Mouse (Mus musculus) kidney, embryonic 16.5 days (tissue): ENCODE results near the gene Srpk2. TPM values are rescaled to one million over a fixed set of nuclear protein-coding genes. Genes with fewer than 3 reads are reported as not detected.
"Not testable (repeated sequence)": the region's sequence is repeated elsewhere in the genome, so short reads cannot be mapped to it uniquely, and the experiment has no call there.

ENCODE experiments used
- ATAC-seq: fragments of 200-750 bp; cut with Nextera tagmentation; 2 replicates; pipeline ENCODE4 v1.8.0; 2017; ENCODE audit warnings: moderate TSS enrichment; ENCODE audit not compliant: low FRiP score, low TSS enrichment
- H3K27ac ChIP-seq: fragments of 300-500 bp; sonication (generic); 2 replicates; pipeline ENCODE4 v1.5.1; 2014; ENCODE audit warnings: low read length
- H3K27me3 ChIP-seq: fragments of 300-500 bp; sonication (generic); 2 replicates; pipeline ENCODE4 v1.6.1; 2014; ENCODE audit warnings: low read length, control low read depth, mixed read lengths; ENCODE audit not compliant: insufficient read depth
- H3K36me3 ChIP-seq: fragments of 300-500 bp; sonication (generic); 2 replicates; pipeline ENCODE4 v1.6.1; 2014; ENCODE audit warnings: low read length, control low read depth, mixed read lengths; ENCODE audit not compliant: insufficient read depth
- H3K4me1 ChIP-seq: fragments of 300-500 bp; sonication (generic); 2 replicates; pipeline ENCODE4 v1.6.1; 2014; ENCODE audit warnings: low read length, control low read depth, mixed read lengths; ENCODE audit not compliant: insufficient read depth
- H3K4me2 ChIP-seq: fragments of 300-500 bp; sonication (generic); replicated peaks from 2 replicates; pipeline ENCODE4 v1.6.1; 2014; ENCODE audit warnings: low read depth, low read length
- H3K4me3 ChIP-seq: fragments of 300-500 bp; sonication (generic); 2 replicates; pipeline ENCODE4 v1.5.1; 2014; ENCODE audit warnings: mild to moderate bottlenecking, low read length
- H3K9ac ChIP-seq: fragments of 300-500 bp; sonication (generic); replicated peaks from 2 replicates; pipeline ENCODE4 v1.6.1; 2014; ENCODE audit warnings: low read length
- H3K9me3 ChIP-seq: fragments of 300-500 bp; sonication (generic); 2 replicates; pipeline ENCODE4 v1.6.1; 2016; ENCODE audit warnings: low read length, control low read depth
- WGBS: fragments of 180-500 bp; shearing (Covaris S2); extraction: QIAGEN DNeasy Blood & Tissue Kit; methylation state at CpG from one replicate; pipeline ENCODE4 v1.1.7; 2014; 5-methylcytosine and 5-hydroxymethylcytosine counted together
- polyA plus RNA-seq: library from polyadenylated mRNA; unstranded; fragments of >200 nt; fragmentation: Nextera tagmentation; extraction: Ambion mirVana; gene quantifications from 2 replicates; pipeline ENCODE4 v1.2.1, GENCODE M21; 2015

Srpk2 gene
- polyA plus RNA-seq, 1 experiment from 2014 or later = 40.4 TPM

DNA sequence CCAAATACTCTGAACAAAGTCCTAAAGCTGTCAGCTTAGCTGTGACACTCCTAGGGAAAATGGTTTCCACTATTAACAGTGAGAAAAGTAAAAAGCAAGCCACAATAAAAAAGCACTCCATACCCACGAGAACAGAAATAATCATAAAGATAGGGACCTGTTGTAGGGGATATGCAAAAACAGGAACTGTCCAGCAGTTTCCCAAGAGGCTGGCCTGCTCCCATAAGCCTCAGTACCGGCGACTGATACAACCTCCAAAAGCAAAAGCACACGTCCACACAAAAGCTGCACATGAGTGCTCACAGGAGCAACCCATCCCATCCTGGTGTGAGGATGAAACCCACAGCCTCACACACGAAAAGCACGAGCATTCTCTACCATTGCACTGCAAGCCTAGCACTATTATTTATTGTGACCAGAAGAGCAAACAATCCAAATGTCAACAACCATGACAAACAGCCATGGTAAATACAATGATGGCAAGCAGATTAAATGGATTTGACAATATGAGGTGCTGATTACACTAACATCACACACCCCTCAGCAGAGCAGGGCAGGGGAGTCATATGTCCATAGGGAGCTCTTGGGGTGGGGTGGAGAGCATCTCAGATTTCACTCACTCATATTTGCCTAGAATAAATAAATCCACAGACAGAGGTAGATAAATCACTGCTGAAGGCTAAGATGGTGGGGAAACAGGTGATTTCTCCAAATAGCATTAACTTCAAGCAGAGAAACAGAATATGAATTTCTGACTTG is 107.9 kb downstream of the Srpk2 start:
- ATAC-seq = no peak
- peaks cover 6% of the 10 kb centered on the region; the same call in 1 of the 2 replicates for H3K36me3 ChIP-seq
- peaks cover 9% of the 10 kb centered on the region for H3K4me1 ChIP-seq
- no peak overlapping the region for H3K4me2 ChIP-seq
- 47% methylated on average over 6 of the region's 6 CpGs for WGBS
- no peak overlapping the region for H3K9ac ChIP-seq
- no peak overlapping the region for H3K27ac ChIP-seq
- no peaks in the 10 kb centered on the region for H3K27me3 ChIP-seq
- no peak overlapping the region for H3K4me3 ChIP-seq
- H3K9me3 ChIP-seq = peaks cover 9% of the 10 kb centered on the region

- H3K27ac ChIP-seq = no peak overlapping the region
- WGBS = 98% methylated on average over 5 of the region's 5 CpGs
- no peak for ATAC-seq
- H3K9me3 ChIP-seq = peaks cover 9% of the 10 kb centered on the region
- H3K4me2 ChIP-seq = no peak overlapping the region
- peaks cover 11% of the 10 kb centered on the region; the same call in 1 of the 2 replicates for H3K36me3 ChIP-seq
- H3K9ac ChIP-seq = no peak overlapping the region
- peaks cover 9% of the 10 kb centered on the region for H3K4me1 ChIP-seq
- no peak overlapping the region for H3K4me3 ChIP-seq
- H3K27me3 ChIP-seq = no peaks in the 10 kb centered on the region
Measured at GRCm38 (mm10) chr5:23573942-23574341, 110.5 kb downstream of the Srpk2 start.

DNA sequence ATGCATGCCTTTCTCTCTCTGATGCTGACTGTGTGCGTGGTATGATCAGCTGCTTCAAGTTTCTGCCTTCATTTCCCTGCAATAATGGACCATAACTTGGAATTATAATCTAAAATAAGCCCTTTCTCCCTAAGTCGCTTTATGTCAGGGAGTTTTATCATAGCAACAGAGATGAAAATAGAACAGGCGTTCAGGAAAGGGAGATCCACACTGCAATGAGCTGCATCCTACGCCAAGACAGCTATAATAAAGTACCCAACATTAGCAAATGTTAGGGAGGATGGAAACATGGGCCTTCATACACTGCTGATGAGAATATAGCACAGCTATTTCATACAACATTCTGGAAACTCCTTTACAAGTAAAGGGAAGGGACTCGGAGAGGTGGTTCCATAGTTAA is 116.2 kb downstream of the Srpk2 start:
- peaks cover 9% of the 10 kb centered on the region; the same call in 1 of the 2 replicates for H3K36me3 ChIP-seq
- no peak overlapping the region for H3K9ac ChIP-seq
- H3K27ac ChIP-seq = no peak overlapping the region
- H3K4me2 ChIP-seq = no peak overlapping the region
- H3K27me3 ChIP-seq = no peaks in the 10 kb centered on the region
- H3K9me3 ChIP-seq = no peaks in the 10 kb centered on the region; the same call in 1 of the 2 replicates
- no peak overlapping the region for H3K4me3 ChIP-seq
- no peak for ATAC-seq
- WGBS = 98% methylated on average over 5 of the region's 5 CpGs
- no peaks in the 10 kb centered on the region for H3K4me1 ChIP-seq

- no peaks in the 10 kb centered on the region; the same call in 1 of the 2 replicates for H3K9me3 ChIP-seq
- 87% methylated on average over 6 of the region's 6 CpGs for WGBS
- no peak for ATAC-seq
- H3K36me3 ChIP-seq = peaks cover 9% of the 10 kb centered on the region; the same call in 1 of the 2 replicates
- no peak overlapping the region for H3K4me2 ChIP-seq
- H3K9ac ChIP-seq = no peak overlapping the region
- no peaks in the 10 kb centered on the region for H3K27me3 ChIP-seq
- no peaks in the 10 kb centered on the region for H3K4me1 ChIP-seq
- no peak overlapping the region for H3K27ac ChIP-seq
- no peak overlapping the region for H3K4me3 ChIP-seq
Measured at GRCm38 (mm10) chr5:23566382-23566781, 118.0 kb downstream of the Srpk2 start.

GRCm38 (mm10) chr5:23562278-23563060 is 121.9 kb downstream of the Srpk2 start:
- Histone ChIP-seq H3K4me2 (no peak overlapping the region), H3K27me3 (no peaks in the 10 kb centered on the region), H3K4me1 (no peaks in the 10 kb centered on the region), H3K27ac (no peak overlapping the region), H3K4me3 (no peak overlapping the region), H3K9ac (no peak overlapping the region), H3K9me3 (no peaks in the 10 kb centered on the region), H3K36me3 (peaks cover 5% of the 10 kb centered on the region; the same call in 1 of the 2 replicates)
- no peak for ATAC-seq
- 63% methylated on average over 4 of the region's 4 CpGs for WGBS

DNA sequence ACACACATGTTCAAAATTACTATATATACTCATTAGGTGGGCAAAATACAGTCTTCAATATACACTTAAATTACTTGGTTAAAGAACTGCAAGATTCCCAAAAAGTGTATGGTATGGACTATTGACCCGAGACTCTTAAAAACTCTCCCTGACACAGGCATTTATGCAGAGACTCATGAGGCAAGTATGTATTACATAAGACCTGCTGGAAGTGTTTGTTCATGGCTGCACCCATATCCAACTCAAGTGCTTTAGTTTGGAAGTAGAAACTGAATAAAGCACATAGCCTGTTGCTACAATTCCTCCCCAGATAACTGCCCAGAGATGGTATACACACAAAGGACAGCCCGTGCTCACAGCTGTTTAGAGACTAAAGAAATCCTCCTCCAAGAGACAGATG is 123.2 kb downstream of the Srpk2 start:
- no peak overlapping the region for H3K4me2 ChIP-seq
- H3K27ac ChIP-seq = no peak overlapping the region
- H3K27me3 ChIP-seq = no peaks in the 10 kb centered on the region
- H3K4me1 ChIP-seq = no peaks in the 10 kb centered on the region
- H3K9me3 ChIP-seq = no peaks in the 10 kb centered on the region
- no peak overlapping the region for H3K4me3 ChIP-seq
- no peak overlapping the region for H3K9ac ChIP-seq
- peaks cover 5% of the 10 kb centered on the region; the same call in 1 of the 2 replicates for H3K36me3 ChIP-seq
- WGBS = 88% methylated on average over 2 of the region's 2 CpGs
- no peak for ATAC-seq

DNA sequence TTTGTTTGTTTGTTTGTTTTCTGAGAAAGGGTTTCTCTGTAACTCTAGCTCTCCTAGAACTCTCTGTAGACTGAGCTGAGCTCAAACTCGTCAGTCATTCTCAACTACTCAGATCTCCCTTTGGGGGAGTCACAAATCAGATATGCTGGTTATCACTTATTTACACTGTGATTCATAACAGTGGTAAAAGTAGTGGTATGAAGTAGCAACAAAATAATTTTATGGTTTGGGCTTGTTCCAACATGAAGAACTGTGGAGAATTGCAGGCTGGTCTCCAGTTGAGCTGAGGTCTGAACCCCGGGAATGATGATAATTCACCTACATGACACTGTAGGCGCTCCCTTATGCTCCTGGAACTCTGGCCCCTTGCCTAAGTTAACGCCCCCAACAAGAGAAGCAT is 124.2 kb downstream of the Srpk2 start:
- H3K9ac ChIP-seq = no peak overlapping the region
- ATAC-seq = no peak
- H3K27me3 ChIP-seq = no peaks in the 10 kb centered on the region
- no peak overlapping the region for H3K27ac ChIP-seq
- no peaks in the 10 kb centered on the region for H3K9me3 ChIP-seq
- WGBS = 70% methylated on average over 4 of the region's 4 CpGs
- H3K4me1 ChIP-seq = no peaks in the 10 kb centered on the region
- H3K4me3 ChIP-seq = no peak overlapping the region
- peaks cover 5% of the 10 kb centered on the region; the same call in 1 of the 2 replicates for H3K36me3 ChIP-seq
- no peak overlapping the region for H3K4me2 ChIP-seq

DNA sequence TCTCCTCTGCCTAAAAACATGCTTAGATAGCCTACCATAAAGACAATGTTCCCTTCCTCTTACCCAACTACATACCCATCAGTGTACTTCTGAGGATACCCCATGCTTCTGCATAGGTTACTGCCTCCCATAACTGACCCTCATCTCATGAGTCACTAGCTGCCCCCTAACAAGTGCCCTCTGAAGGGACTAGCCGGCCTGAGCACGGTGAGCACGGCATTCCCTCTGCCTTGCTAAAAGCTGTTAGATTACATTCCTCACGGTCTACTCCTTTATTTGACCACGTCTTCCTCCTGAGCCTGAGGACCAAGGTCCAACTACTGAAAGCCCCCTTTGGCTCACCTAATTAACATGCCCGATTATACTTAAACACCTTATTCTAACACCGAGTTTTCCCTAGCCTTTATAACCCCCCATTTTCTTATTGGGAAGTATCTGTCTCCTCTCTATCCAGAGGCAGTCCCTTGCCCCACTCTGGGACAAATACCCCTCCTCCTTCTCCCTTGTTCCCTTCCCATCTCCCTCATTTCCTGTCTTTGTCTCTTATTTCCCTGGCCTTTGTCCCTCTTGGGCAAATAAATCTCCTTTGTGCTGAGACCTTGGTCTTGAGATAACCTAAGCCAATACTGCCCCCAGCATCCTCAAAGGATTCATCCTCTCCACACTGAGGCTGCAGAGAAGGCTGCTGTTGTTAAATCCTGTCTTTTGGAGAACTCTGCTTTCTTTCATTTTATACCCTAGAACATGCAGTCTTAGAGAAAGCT is 128.2 kb downstream of the Srpk2 start:
- Histone ChIP-seq H3K4me3 (no peak overlapping the region), H3K27ac (no peak overlapping the region), H3K27me3 (no peaks in the 10 kb centered on the region), H3K9ac (no peak overlapping the region), H3K4me2 (no peak overlapping the region), H3K36me3 (no peaks in the 10 kb centered on the region), H3K9me3 (no peaks in the 10 kb centered on the region), H3K4me1 (no peaks in the 10 kb centered on the region)
- WGBS = 66% methylated on average over 7 of the region's 7 CpGs
- ATAC-seq = no peak

DNA sequence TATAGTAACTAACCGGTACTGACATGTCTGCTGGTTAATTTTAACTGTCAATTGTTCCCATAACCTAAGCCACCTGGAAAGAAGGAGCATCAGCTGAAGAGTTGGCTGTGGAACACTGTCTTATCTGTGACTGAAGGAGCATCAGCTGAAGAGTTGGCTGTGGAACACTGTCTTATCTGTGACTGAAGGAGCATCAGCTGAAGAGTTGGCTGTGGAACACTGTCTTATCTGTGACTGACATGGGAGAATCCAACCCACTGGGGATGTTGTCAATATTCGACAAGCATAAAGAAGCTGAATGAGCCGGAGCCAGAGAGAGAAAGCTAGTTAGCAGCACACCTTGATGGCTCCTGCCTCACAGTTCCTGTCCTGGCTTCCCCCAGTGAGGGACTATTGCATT is 131.1 kb downstream of the Srpk2 start:
- H3K36me3 ChIP-seq, ATAC-seq, H3K9me3 ChIP-seq, H3K4me3 ChIP-seq, H3K4me2 ChIP-seq, H3K27me3 ChIP-seq, H3K27ac ChIP-seq, H3K4me1 ChIP-seq, H3K9ac ChIP-seq: not testable (repeated sequence)
- WGBS = 82% methylated on average over 3 of the region's 3 CpGs
